Mouse (Mus musculus) MN1 (cell line): Measurements from ENCODE around the gene Ggps1.

Experiments
- DNase-seq: peaks from one replicate; pipeline ENCODE4 v3.0.0-alpha.2; 2016; ENCODE audit warnings: low spot score

The Ggps1 gene

DNA sequence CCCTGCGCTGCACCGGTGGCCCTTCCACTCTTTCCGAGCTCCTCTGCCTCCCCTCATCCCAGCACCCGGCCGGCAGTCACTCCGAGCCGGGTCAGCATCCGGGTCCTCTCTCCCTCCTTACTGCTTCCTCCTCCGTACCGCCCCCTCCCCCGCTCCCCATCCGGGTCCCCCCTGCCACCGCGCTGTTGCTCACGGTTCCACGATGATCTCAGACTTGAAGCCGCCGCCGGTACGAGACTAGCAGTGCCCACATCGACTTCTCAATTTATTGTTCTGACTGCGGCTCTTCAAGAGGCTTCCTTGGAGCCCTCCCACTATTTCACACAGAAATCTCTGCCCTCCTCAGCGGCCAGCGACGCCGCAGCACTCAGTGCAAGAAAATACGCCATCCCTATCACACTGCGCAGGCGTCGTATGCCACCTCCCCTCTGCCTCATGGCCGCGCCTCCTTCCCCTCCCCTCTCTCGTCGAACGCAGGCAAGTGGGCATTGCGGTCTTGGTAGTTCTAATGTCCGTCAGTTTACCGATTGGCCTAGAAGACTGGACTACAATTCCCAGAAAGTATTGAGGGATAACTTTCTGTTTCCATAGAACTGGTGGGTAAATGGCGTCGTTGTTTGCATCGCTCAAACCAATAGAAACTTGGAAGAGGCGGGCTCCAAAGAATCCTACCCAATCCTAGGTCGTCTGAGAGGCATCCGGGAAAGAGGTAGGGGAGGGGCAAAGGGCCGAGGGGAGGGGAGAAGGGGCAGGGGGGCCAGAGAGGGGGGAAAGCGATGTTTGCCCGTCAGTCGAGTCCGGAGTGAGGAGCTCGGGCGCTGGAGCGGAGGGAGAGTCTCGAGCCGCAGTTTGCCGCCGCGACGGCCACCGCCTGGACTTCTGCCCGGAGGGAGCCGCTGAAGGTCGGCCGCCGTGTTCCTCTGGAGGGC is at the start of gene Ggps1, which contains the start of gene Arid4b:
Gene Ggps1 (minus strand): TSS at position 476 of the 929 bp plus-strand sequence.
Gene Arid4b (plus strand): TSS at position 220 of the 929 bp plus-strand sequence.
- peak; percentile 98 for DNase-seq

DNA sequence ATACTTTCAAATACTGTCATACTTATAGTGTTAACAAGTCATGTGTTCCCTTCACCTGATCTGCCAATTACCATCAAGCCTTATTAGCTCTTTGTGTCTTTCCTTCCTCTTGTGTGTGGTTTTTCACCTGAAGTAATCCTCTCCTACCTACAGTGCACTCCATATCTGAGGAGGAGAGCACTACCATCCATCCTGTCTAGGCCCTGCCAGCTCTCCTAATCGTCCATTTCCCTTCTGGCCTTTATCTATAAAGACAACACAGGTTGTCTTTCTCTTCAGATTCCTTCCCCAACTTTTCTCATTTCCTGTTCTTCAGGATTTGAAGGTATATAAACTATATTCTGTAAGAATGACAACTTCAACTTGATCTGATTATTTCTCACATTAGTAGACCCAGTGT is 47.9 kb upstream of the Ggps1 start:
- DNase-seq = no peak

DNA sequence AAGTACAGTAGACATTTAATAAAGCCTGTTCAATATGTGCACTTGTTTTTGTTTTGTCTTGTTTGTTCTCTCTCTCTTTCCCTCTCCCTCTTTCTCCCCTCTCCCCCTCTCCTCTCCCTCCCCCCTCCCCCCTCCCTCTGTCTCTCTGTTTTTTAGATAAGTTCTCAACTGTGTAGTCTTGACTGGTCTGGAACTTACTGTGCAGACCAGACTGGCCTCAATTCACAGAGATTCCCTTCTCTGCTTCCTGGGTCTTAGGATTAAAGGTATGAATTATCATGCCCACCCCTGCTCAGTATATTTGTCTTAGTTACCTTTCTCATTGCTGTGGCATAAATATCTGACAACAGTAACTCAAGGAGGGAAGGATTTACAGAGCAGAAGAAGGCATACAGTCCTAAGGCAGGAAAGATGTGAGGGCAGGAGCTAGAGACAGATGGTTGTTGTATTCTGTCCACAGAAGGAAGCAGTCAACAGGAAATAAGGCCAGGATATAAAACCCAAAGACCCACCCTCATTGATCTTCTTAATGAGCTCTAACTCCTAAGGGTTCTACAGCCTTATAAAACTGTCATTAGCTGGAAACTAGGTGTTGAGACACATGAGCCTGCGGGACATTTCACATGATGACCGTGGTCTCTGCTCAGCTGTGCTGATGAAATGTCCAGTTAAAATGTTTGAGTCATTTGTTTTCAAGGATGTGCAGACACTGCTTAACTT is 47.0 kb upstream of the Ggps1 start:
- no peak for DNase-seq

DNA sequence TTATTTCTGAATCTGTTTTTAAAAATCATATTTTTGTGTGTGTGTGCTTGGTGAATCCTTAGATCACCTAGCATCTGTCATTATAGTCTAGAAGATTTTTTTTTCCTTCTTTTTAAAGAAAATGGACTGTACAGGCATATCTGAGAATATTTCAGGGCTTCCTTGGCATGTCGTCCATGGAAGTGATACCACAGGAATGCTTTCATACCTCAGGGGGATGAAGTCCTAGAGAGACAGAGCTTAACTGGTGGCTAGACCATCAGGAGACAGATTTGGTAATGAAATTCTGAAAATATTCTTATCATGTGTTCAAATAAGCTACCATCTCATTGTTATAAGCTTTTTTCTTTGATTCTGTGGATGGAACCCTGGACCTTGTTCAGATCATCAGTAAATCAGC is 39.7 kb upstream of the Ggps1 start:
- no peak for DNase-seq

DNA sequence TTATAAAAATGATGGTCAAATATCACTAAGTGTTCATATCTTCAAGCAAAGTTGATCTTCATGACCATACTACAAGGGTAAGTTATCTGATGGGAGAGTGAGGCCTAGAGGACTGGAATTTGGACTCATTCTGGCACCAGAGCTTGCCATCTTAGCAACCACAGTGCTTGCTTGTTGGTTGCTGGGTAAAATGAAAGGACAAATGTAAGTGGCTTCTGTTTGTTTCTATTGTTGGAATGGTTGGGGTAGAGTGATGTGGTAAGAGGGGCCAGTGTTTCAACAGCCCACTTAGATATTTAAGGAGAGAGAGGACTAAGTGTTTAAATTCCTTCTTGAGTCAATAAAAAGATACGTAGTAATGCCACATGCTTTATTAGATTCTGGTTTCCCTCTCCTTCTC is 25.4 kb upstream of the Ggps1 start:
- DNase-seq = no peak

DNA sequence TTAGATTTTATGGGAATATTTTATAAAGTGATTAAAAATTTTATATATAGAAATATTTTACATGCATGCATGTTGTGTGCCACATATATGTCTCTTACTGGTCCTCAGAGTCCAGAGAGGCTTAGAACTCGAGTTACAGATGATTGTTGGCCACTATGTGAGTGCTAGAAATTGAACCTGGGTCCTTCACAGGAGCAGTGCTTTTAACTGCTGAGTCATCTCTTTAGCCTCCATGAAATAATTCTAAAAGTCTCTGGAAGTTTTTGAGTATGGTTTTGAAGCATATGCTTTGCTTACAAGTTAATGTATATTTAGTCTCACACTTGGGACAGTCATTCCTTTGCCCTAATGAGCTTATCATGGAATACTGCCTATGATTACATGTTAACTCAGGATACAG is 12.0 kb upstream of the Ggps1 start:
- DNase-seq = no peak

DNA sequence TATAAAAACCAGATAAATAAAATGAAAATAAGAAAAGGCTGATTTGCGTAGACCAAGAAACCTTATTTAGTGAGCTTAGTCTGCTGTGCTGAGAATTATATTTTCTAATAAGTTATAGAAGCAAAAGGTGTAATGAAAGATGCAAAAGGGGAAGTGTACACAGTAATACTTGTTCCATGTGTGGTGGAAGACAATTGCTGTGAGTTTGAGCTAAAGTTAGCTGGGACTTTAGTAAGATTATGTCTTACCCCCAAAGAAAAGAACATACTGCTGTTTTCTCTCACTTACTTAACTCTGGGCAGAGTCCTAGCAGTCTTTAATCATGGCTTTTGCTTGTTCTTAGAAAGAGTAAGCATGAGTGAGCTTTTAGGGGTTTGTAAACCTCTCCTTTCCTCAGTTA is 11.1 kb upstream of the Ggps1 start:
- DNase-seq = no peak

DNA sequence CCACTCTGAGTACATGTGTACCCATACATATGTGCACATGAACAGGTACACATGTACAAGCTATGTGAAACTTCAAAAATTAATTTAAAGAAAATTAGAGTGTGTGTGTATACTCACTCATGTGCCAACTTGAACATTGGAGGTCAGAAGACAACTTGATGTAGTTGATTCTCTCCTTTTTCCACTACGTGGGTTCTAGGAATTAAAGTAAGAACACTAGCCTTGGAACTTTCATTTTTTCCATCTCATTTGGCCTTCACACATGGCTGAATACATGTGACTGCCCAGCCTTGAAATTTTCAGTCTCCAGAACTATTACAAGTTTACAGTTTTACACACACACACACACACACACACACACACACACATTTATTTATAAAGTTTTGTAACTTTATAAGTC is 6.0 kb upstream of the Ggps1 start:
- DNase-seq = no peak

DNA sequence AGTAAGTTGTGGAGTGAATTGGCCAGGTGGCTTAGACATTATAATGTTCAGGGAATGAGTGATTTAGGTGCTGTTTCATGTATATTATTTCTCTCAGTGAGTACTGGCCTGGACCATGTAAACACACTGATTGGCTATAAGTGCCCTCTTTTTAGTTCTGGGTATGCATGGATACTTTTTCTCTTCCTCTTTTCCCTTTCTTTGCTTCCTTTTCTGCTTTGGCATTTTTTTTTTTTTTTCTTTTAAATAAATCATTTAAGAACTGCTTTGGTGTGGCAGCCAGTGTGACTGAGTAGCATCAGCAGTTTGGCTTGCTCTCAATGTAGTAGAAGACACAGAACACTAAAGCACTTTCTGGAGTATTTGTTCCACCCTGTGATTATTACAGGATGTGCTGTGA is 4.7 kb upstream of the Ggps1 start:
- no peak for DNase-seq

DNA sequence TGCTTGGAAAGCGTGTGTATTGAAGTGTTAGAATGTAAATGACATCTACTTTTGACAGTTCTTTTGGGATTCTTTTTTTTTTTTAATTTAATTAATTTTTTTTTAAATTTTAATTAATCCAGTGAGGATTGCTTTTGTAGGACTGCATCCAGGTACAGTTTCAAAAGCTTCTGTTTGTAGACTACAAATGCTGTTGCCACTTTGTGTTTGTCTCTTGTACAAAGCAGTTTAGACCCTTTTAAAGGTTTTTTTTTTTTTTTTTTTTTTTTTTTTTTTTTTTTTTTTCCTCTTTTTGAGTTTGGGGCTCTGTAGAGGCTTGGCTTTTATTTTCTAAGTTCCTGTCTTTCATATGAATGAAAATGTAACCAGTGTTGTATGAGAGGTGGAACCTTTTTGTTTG is 2.4 kb upstream of the Ggps1 start:
- no peak for DNase-seq

DNA sequence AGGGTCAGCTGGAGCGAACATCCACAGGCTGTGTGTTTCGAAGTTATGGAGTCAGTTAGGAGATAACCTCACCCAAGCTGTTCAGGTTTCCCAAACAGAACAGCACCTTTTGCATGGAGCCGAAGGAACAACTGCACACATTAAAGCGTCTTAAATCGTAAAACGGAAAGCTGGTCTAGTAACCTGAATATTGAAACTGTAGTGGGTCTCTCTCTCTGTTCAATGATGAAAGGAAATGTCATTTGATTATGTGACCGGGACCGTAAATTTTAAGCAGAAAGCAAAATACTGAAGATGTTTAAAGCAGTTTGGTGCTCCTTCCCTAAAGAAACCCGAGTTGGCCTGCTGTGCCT is 1.7 kb upstream of the Ggps1 start:
- DNase-seq = peak; percentile 43

DNA sequence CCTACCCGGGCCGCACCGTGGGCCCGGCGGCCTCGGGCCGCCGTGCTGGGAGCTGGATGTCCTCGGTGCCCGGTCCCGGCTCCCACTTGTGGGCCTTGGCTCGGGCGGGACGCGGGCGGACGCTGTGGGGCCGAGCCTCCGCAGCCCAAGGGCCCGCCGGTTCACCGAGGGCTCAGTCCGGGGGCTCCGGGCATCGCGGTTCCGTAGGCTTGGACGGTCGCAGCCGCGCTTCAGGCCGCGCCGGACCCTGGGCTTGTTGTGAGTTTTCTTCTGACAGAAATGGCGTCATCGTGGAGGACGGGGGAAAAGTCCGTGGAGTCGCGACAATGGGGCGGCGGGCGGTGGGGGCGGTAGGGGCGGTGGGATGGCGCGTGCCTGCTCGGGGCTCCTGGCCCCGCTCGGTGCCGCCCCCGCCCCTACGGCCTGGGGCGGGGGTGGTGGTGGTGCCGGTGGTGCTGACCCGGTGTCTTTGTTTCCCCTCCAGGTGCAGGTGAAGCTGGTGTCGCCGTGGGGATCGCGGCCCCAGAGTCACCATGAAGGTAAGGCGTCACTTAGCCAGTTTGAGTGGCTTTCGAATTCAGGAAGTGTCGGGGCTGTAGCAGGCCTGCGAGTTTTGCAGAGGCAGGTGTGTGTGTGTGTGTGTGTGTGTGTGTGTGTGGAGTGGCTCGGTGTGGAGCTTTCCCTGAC is 1.2 kb upstream of the Ggps1 start:
- peak; percentile 47 for DNase-seq

DNA sequence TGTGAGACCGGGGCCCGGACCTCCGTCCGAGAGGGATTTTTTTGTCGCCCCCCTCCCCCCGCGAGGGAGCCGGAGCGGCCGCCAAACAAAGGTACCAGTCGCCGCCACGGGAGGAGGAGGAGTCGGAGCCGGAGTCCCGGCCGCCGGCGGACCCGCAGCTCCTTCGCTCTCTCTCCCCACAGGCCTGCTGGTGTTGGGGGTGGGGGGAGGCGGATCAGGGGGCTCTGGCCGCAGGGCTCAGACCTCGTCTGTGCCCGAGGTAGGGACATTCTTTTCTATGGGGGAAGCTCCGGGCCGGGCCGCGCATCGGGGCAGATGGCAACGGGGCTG is 619 bp upstream of the Ggps1 start:
- no peak for DNase-seq

DNA sequence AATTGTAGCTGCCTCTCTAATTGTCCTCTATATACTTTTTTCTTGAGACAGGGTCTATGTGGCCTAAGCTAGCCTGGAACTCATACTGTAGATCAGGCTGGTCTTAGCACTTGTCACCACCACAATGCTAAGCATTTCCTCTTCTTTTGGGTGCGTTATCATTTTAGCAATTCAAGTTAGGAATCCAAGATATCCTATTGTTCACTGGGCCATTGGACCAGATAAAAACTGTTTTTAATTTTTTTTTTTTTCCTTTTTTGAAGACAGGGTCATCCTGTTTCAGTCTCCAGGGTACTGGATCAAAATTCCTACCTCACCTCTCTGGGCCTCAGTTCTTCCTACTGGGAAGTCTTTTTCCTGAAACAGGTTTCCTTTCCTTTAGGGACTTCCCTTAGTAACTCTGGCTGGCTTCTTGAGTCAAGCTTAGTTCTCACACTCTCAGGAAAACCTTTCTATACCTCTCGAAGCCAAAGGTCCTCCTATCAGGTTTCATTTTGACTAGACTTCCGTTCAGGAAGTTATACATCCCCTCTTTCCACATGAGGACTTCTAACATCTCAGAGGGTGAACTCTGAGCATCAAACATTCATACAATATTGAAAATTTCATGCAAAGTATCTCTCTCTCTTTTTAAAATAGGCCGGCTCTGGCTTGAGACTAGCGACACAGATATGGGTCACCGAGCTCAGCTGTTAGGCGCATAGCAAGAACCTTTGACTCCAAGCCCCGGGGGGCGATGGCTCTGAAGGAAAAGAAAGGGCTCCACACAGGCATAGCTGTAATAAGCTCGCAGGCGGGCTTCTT is 877 bp downstream of the Ggps1 start:
- peak; percentile 13 for DNase-seq

DNA sequence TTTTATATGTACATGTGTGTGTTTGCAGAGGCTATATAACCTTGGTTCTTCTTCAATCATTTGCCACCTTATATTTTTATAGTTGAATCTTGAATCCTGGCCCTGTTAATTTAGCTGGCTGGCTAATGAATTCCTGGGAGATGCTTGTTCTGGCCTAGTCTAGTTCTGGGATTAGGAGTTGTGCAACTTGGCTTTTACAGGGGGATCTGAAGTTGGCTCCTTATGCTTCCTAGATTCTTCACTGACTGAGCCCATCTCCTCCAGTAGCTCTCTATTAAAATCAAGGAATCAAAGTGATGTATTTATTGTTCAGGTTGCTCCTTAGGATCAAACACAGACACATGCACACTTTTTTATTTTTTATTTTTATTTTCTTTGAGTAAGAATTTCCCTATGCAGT is 3.7 kb downstream of the Ggps1 start:
- DNase-seq = no peak

DNA sequence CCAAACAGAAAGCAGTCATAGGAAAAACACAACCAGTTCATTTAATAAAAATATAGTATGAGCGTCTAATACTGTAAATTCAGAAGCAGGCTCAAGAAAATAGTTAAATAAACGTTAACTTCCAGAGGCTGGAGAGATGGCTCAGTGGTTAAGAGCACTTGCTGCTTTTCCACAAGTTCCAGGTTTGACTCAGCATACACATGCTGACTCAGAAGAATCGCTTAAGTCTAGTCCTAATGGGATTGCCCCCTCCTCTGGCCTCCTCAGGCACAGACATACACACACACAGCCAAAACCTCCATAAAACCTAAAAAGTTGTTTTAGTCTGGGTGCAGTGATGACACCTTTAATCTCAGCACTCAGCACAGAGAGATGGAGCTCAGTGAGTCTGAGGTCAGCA is 6.5 kb downstream of the Ggps1 start:
- no peak for DNase-seq

DNA sequence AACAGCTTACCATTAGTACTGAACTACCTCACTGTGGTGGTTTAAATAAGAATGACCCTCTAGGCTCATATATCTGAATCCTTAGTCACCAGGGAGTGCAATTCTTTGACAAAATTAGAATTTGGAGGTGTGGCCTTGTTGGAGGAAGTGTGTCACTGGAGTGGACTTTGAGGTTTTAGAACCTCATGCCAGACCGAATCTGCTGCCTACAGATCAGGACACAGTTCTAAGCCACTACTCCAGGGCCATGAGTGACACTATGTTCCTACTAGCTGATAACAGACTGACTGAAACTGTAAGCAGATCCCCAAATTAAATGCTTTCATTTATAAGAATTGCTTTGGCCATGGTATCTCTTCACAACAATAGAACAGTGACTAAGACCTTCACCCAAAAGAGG is 13.4 kb downstream of the Ggps1 start:
- DNase-seq = no peak

DNA sequence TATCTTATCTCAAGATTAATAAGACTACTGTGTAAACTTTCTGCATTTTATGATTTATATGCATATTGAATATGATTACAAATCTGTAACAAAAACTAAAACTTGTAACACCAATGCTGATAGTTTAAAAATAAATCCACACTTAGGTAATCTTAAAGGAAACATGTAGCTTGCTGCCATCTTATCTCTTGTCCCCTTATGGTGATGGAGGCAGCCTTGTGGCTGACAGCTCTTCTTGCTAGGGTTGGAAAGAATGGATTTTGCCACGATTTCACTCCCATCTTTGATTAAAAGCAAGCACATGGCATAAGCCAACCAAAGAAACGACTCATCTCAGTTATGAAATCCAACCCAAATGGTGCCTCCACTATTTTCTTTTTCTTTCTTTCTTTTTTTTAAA is 18.8 kb downstream of the Ggps1 start:
- no peak for DNase-seq

DNA sequence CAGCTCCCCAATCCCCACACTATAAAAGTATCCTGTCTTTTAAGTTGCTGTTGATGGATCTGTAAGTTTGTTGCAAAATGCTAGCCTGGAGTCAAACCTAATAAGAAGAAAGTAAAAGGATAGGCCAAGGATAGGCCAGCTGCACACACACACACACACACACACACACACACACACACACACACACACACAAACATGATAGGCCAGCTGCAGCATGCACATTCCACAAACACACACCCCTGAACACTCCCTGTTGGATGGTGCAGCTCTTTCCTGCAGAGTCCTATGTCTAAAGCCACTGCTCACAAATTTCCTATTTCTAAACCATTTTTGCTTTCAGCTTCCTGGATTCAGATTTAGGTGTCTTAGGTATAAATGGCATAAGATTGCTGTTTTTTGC is 19.4 kb downstream of the Ggps1 start:
- no peak for DNase-seq

DNA sequence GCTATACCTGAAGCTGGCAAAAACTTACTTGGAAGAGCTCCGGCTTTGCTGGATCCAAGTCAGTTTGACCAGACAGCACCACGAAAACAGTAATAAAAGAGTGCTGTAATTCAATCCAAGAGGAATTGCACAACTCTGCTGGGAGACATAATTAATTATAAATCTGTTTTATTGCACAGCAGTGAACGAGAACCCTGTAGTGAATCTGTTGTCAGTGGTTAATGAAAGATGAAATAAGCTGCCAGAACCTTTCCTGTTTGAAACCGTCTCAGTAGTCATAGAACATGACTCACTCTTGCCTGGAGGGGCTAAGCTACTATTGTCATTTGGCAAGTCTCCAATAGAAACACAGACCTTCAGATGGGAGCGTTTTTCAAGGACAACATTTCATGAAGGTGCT is 23.1 kb downstream of the Ggps1 start:
- peak; percentile 82 for DNase-seq

DNA sequence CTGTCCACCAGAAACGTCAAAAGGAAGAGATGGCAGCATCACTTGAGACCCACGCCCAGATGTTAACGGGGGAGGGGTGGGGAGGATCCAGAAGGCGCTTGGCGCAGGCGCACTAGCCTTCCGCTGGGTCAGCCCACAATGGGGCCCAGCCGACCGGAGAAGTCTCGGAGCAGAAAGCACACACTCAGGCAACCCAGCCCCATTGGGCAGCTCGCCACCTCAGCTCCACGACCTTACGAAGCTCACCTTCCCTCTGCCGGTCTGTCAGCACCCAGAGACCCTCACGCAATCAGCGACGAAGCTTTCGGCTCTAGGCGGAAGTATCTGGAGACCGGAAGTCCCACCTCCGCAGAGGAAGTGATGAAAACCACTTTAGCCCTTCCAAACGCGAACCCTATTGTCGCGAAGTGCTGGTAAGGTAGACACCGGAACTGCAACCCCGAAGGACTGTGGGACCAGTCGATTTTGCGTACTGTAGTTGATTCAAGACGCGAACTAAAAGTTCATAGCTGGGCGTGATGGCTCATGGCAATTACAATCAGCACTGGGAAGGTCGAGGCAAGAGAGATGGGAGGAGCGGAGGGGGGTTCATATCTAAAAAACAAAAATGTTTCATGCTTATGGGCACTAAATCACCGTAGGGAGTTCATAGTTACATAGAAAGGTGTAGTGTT is 23.9 kb downstream of the Ggps1 start, which contains the start of gene Tbce:
Gene Tbce (minus strand): TSS at position 347 of the 674 bp plus-strand sequence.
- DNase-seq = peak; percentile 92

DNA sequence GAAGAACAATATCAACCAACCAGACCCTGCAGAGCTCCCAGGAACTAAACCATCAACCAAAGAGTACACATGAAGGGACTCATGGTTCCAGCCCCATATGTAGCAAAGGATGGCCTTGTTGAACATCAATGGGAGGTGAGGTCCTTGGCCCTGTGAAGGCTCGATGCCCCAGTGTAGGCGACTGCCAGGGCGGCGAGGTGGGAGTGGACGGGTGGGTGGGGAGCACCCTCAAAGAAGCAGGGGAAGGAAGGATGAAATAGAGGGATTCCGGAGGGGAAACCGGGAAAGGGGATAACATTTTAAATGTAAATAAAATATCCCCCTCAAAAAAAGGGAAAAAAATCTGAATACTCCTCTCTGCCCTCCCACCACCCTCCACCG is 24.4 kb downstream of the Ggps1 start:
- DNase-seq = no peak
